Mouse (Mus musculus) limb, embryonic 10.5 days (tissue): ENCODE measurements at regions not wholly inside any gene's neighbourhood (a gene's known extent, or its start where the extent isn't known, plus 50 kb on each side); places are given as distances from the start of the nearest gene placed in this dataset.

Experiments used
- DNase-seq: peaks from one replicate; pipeline ENCODE4 v3.0.0-alpha.2; 2017; ENCODE audit warnings: low spot score
- H3K27ac ChIP-seq: fragments of 300-500 bp; sonication (generic); 2 replicates; pipeline ENCODE4 v1.5.1; 2016; ENCODE audit warnings: mild to moderate bottlenecking
- H3K27me3 ChIP-seq: fragments of 300-500 bp; sonication (generic); 2 replicates; pipeline ENCODE4 v1.6.1; 2016; ENCODE audit warnings: low read depth, mild to moderate bottlenecking; ENCODE audit not compliant: poor library complexity, severe bottlenecking
- H3K36me3 ChIP-seq: fragments of 300-500 bp; sonication (generic); 2 replicates; pipeline ENCODE4 v1.6.1; 2016; ENCODE audit warnings: mild to moderate bottlenecking, moderate library complexity
- H3K4me1 ChIP-seq: fragments of 300-500 bp; sonication (generic); 2 replicates; pipeline ENCODE4 v1.6.1; 2016
- H3K4me3 ChIP-seq: fragments of 300-500 bp; sonication (generic); 2 replicates; pipeline ENCODE4 v1.5.1; 2016; ENCODE audit warnings: mild to moderate bottlenecking, moderate library complexity
- H3K9me3 ChIP-seq: fragments of 300-500 bp; sonication (generic); replicated peaks from 2 replicates; pipeline ENCODE4 v1.6.1; 2016; ENCODE audit warnings: mild to moderate bottlenecking
- WGBS: fragments of 180-500 bp; shearing (Covaris S2); methylation state at CpG from one replicate; pipeline ENCODE4 v1.1.7; 2016; 5-methylcytosine and 5-hydroxymethylcytosine counted together

DNA sequence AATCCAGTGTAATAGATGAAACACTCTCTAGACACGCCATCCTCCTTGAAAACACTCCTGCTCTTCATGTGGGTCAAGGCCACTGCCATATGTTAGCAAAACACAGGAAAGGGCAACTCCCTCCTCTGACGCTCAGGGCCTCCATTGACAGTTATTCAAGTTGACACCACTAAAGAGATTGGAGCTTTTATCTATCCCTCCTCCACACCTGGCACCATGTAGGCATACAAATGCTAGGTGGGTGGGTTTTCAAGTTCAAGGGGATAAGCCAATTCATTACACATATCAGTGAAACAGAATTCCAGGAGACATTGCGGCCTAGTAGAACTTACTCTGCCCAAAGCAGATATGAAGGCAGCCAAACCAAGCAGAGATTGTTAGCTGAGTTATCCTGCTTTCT is 331.0 kb downstream of the Tns1 start:
- no peaks in the 10 kb centered on the region for H3K36me3 ChIP-seq
- H3K4me3 ChIP-seq = no peak overlapping the region
- 83% methylated on average over 3 of the region's 3 CpGs for WGBS
- H3K4me1 ChIP-seq = 0 out of 2 replicates have a peak, but pooled peaks cover 3% of the 10 kb centered on the region
- H3K27me3 ChIP-seq = no peaks in the 10 kb centered on the region
- DNase-seq = no peak
- no peak overlapping the region for H3K27ac ChIP-seq
- H3K9me3 ChIP-seq = no peaks in the 10 kb centered on the region

DNA sequence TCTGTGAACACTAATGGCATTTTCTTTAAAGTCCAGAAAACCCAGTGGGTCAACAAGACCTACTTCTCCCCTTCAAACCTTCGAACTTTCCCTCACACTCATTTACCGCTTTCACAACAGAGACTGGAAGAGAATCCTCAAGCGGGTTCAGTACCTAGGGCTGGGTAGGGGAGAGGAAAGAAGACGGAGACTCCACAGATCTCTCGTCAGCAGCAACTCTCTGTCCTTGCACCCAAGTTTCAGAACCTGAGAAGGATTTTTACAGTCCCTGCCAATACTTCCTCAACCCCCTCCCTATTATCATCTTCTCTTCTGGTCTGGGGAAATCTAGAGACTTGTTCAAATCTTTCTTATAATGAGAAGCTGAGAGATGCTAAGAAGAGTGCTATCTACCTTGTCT is 331.9 kb downstream of the Tns1 start:
- Histone ChIP-seq H3K4me1 (no peaks in the 10 kb centered on the region), H3K27ac (no peak overlapping the region), H3K27me3 (no peaks in the 10 kb centered on the region), H3K36me3 (no peaks in the 10 kb centered on the region), H3K4me3 (no peak overlapping the region), H3K9me3 (no peaks in the 10 kb centered on the region)
- no peak for DNase-seq
- WGBS = 89% methylated on average over 5 of the region's 5 CpGs

GRCm38 (mm10) chr1:73787666-73788065 is 336.6 kb downstream of the Tns1 start:
- no peaks in the 10 kb centered on the region for H3K36me3 ChIP-seq
- H3K9me3 ChIP-seq = no peaks in the 10 kb centered on the region
- WGBS = 69% methylated on average over 2 of the region's 2 CpGs
- DNase-seq = no peak
- H3K27ac ChIP-seq = peak overlapping the region; percentile 50; the same call in 1 of the 2 replicates
- H3K27me3 ChIP-seq = no peaks in the 10 kb centered on the region
- no peaks in the 10 kb centered on the region for H3K4me1 ChIP-seq
- no peak overlapping the region for H3K4me3 ChIP-seq

DNA sequence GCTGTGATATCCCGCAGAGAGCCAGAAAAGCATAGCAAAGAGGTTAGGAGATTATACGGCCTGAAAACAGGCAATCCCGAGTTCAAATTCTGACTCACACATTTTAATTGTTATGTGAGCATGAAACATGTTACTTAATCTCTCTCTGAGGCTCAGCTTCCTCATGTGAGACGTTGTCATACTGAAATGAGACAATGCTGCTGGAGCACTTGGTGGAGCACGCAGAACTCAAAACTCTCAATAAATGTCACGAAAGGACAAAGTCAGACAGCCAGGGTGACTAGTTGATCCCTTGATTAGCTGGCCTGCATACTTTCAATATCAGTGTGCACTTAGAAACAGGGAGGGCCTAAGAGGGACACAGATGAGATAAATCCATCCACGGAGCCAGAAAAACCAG is 337.0 kb downstream of the Tns1 start:
- WGBS = 87% methylated on average over 7 of the region's 7 CpGs

GRCm38 (mm10) chr1:73783303-73783702 is 340.9 kb downstream of the Tns1 start:
- H3K9me3 ChIP-seq = no peaks in the 10 kb centered on the region
- no peak for DNase-seq
- no peaks in the 10 kb centered on the region for H3K27me3 ChIP-seq
- no peak overlapping the region for H3K27ac ChIP-seq
- no peaks in the 10 kb centered on the region for H3K4me1 ChIP-seq
- no peak overlapping the region for H3K4me3 ChIP-seq
- no peaks in the 10 kb centered on the region for H3K36me3 ChIP-seq
- WGBS = 88% methylated on average over 2 of the region's 2 CpGs

More for the DNA sequence above, 337.0 kb downstream of the Tns1 start:
- no peaks in the 10 kb centered on the region for H3K4me1 ChIP-seq
- H3K4me3 ChIP-seq = no peak overlapping the region
- no peaks in the 10 kb centered on the region for H3K27me3 ChIP-seq
- H3K36me3 ChIP-seq = no peaks in the 10 kb centered on the region
- no peaks in the 10 kb centered on the region for H3K9me3 ChIP-seq
- no peak for DNase-seq
- peak overlapping the region; percentile 50; the same call in 1 of the 2 replicates for H3K27ac ChIP-seq

- Histone ChIP-seq H3K4me1 (no peaks in the 10 kb centered on the region), H3K27ac (no peak overlapping the region), H3K27me3 (no peaks in the 10 kb centered on the region), H3K4me3 (no peak overlapping the region), H3K9me3 (no peaks in the 10 kb centered on the region), H3K36me3 (no peaks in the 10 kb centered on the region)
- WGBS = 83% methylated on average over 2 of the region's 2 CpGs
- no peak for DNase-seq
Measured at GRCm38 (mm10) chr1:73782871-73783270, 341.4 kb downstream of the Tns1 start.

DNA sequence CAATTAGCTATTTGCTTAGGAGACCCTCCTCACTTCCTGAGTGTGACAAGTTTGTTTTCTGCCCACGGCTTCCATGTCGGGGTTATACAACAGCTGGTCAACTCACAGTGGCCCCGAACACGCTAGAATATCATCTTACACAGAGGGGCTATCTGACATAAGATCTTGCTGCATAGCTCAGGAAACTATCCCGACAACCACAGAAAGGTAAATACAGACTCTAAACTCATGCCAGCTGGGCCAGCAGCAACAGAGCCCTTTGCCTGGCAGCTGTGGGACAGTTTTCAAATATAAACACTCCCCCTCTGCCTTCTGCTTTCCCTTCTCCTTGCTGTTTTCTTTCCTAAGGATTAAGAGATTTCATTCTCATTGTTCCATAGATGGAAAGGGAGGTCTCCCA is 352.5 kb downstream of the Tns1 start:
- no peak for DNase-seq
- WGBS = 61% methylated on average over 5 of the region's 5 CpGs

GRCm38 (mm10) chr1:73770631-73771030 is 353.6 kb downstream of the Tns1 start:
- Histone ChIP-seq H3K36me3 (no peaks in the 10 kb centered on the region), H3K4me1 (peaks cover 14% of the 10 kb centered on the region), H3K9me3 (no peaks in the 10 kb centered on the region), H3K27me3 (no peaks in the 10 kb centered on the region), H3K27ac (no peak overlapping the region), H3K4me3 (no peak overlapping the region)
- no peak for DNase-seq
- WGBS = 90% methylated on average over 5 of the region's 5 CpGs

More for the DNA sequence above, 352.5 kb downstream of the Tns1 start:
- Histone ChIP-seq H3K4me1 (peaks cover 8% of the 10 kb centered on the region; the same call in 1 of the 2 replicates), H3K27ac (no peak overlapping the region), H3K27me3 (no peaks in the 10 kb centered on the region), H3K9me3 (no peaks in the 10 kb centered on the region), H3K36me3 (no peaks in the 10 kb centered on the region), H3K4me3 (no peak overlapping the region)

DNA sequence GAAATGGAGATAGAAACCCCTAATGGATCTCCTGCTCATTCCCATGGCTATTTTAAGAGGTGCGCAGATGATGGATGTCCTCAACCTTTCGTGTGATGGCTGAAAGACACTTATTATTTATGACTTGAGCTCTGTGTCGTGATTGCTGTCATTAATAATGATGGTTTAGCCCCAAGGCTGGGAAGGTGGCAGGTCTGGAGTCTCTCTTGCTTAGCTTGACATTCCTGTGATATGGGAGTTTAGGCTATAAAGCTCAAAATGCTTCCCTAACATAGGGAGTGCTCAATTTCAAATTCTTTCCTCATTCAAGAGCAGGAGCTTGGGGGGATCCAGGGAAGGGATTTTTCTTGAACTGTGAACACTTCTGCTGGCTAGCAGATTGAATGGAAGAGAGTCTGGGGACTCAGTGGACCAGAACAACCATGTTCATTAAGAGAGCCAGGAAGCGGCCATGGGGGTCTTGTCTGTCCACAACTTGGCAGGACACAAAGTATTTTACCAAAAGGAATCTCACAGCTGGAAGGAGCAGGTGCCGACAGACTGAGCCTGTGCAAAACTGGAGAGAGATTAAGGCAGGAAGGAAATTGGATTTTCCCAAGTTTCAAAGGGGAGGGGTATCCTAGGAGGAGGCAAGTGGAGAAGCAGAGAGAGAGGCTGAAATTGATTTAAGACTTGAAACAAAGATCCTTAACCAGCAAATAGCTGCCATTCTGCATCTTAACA is 359.5 kb downstream of the Tns1 start:
- H3K36me3 ChIP-seq = no peaks in the 10 kb centered on the region
- no peaks in the 10 kb centered on the region for H3K27me3 ChIP-seq
- no peak for DNase-seq
- H3K9me3 ChIP-seq = no peaks in the 10 kb centered on the region
- WGBS = 39% methylated on average over 5 of the region's 5 CpGs
- H3K4me1 ChIP-seq = peaks cover 21% of the 10 kb centered on the region
- H3K4me3 ChIP-seq = no peak overlapping the region
- H3K27ac ChIP-seq = 0 out of 2 replicates have a peak overlapping the region, but pooled peaks have one; percentile 30

DNA sequence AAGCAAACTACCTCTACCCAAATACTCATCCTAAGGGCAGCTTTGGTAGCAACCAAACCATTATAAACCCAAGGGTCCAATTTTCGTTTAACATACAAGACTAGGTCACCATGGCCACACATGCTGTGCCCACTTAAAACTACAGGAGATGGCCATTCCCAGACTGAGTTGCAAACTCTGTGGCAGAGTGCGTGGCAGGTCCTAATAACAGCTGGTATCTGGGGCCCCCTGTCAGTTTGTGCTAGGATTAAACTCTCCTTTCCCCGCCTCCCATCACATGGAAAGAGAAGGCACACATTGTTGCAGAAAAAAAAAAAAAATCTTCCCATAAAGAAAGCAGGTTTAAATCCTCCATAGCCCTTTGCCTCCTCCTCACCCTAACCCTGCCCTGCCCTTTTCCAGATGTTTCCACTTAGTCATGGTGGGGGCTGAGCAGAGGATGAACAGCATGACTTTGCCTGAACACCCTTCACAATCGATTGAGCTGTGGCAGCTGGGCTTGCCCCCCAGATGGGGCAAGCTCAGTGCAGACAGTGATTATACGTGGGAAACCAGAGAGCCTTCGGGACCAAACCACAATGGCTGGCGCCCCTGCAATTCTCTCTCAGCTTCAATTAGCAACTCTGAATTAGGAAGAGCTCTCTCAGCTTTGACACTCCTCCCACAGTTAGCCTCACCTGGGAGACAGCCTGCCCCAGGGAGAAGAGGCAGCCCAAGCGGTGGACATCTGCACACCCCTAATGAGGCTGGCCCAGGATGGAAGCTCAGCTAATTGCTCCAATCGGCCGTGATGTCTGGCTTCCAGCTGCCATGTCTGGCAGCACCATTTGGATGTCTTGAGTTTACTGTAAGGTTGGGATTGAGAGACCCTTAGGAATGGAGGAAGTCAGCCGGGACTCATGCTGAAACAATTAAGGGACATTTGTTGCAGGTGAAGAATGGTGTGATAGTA is 365.9 kb downstream of the Tns1 start:
- Histone ChIP-seq H3K4me1 (peaks cover 47% of the 10 kb centered on the region), H3K4me3 (peak overlapping the region; percentile 25), H3K9me3 (no peaks in the 10 kb centered on the region), H3K27ac (peak overlapping the region; percentile 67), H3K36me3 (no peaks in the 10 kb centered on the region), H3K27me3 (no peaks in the 10 kb centered on the region)
- DNase-seq = peak; percentile 80
- WGBS = 12% methylated on average over 11 of the region's 11 CpGs

DNA sequence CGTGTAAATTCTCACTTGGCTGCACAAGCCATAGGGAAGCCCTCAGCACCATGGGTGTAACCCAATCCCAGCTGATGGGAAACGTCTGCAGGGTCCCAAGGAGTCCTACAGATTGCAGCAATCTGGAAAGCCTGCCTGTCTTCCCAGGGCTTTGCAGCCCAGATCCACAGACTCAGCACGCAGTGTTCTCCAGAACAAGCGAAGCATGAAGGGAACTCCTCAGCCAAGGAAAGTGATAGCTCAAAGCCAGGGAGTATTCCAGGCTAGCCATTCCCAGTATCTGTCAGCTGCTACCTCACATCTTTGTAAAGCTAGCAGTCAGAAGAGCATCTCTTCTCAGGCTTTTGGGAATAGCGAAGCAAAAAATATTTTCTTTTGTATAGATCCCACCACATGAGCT is 368.5 kb downstream of the Tns1 start:
- H3K36me3 ChIP-seq = no peaks in the 10 kb centered on the region
- no peaks in the 10 kb centered on the region for H3K27me3 ChIP-seq
- H3K27ac ChIP-seq = peak overlapping the region; percentile 32; the same call in 1 of the 2 replicates
- H3K9me3 ChIP-seq = no peaks in the 10 kb centered on the region
- H3K4me1 ChIP-seq = peaks cover 47% of the 10 kb centered on the region
- H3K4me3 ChIP-seq = no peak overlapping the region
- WGBS = 71% methylated on average over 5 of the region's 5 CpGs
- DNase-seq = no peak

- 87% methylated on average over 2 of the region's 2 CpGs for WGBS
- H3K9me3 ChIP-seq = no peaks in the 10 kb centered on the region
- H3K4me1 ChIP-seq = peaks cover 45% of the 10 kb centered on the region
- no peak overlapping the region for H3K27ac ChIP-seq
- no peaks in the 10 kb centered on the region for H3K27me3 ChIP-seq
- no peaks in the 10 kb centered on the region for H3K36me3 ChIP-seq
- H3K4me3 ChIP-seq = no peak overlapping the region
- no peak for DNase-seq
Measured at GRCm38 (mm10) chr1:73754928-73755327, 369.3 kb downstream of the Tns1 start.

GRCm38 (mm10) chr1:73753157-73753556 is 371.1 kb downstream of the Tns1 start:
- WGBS = 91% methylated on average over 2 of the region's 2 CpGs
- H3K27ac ChIP-seq = no peak overlapping the region
- H3K27me3 ChIP-seq = no peaks in the 10 kb centered on the region
- H3K4me3 ChIP-seq = no peak overlapping the region
- H3K9me3 ChIP-seq = no peaks in the 10 kb centered on the region
- DNase-seq = no peak
- no peaks in the 10 kb centered on the region for H3K36me3 ChIP-seq
- peaks cover 36% of the 10 kb centered on the region for H3K4me1 ChIP-seq
